ENCODE assay signal across 16 mouse cellular contexts in genomic region chrX:106122823-106123222, GRCm38 (mm10).
"Had no signal": no experiment of that assay in that cellular context is flagged by ENCODE, and none has a peak within 500 bp of the region (broad histone marks: within the 10 kb centered on the region; RNA-seq: fewer than 3 reads in every experiment).

No protein-coding gene starts in this region.

- DNase-seq: heart, adult 18-20 months; heart, postnatal 14 days; heart, postnatal 36 days; kidney, adult 11 months; kidney, adult 2 months; kidney, adult 9 months; kidney, postnatal 14 days; kidney, postnatal 4 days; liver; liver, embryonic 13.5 days had no signal

- H3K36me3 ChIP-seq: heart, embryonic 15.5 days; hindbrain, embryonic 15.5 days had no signal

- H3K27me3 ChIP-seq: heart, embryonic 13.5 days; heart, embryonic 15.5 days; hindbrain, embryonic 13.5 days; hindbrain, embryonic 15.5 days; limb, embryonic 12.5 days; liver, embryonic 13.5 days; liver, embryonic 15.5 days had no signal
